Mouse (Mus musculus): ENCODE measurements around the gene Fam89a. TPM values are rescaled to one million over a fixed set of nuclear protein-coding genes. Genes with fewer than 3 reads are reported as not detected.

Gene Fam89a
- polyA plus RNA-seq, 1 experiment from 2014 or later: 6.4 TPM

DNA sequence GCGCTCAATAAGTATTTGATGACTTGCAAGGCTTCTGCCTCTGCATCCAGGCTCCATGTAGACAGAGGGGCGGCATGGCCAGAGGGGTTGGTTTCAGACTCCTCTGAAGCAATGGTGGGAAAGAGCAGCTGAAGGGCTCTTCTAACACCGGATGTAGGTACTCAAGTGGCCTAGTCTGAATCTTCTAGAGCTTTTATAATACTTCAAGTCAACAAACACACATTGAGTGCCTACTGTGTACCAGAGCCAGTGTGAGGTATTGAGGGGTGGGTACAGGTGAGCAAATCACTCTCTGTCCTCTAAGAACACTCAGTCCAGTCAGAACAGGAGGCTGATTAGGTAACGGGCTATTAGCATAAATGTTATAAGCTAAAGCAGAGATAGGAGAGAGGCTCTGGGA, 59.9 kb downstream of the Fam89a start:
- no peak overlapping the region for H3K4me3 ChIP-seq (ENCODE audit: low read depth, low read length)
- H3K9ac ChIP-seq (replicated peaks; ENCODE audit: low read depth, low read length): no peak overlapping the region
- no peak overlapping the region for H3K27ac ChIP-seq (ENCODE audit: low read length)
- peaks cover 9% of the 10 kb centered on the region for H3K36me3 ChIP-seq (ENCODE audit: control insufficient read depth, insufficient read depth, low read length)
- no peak overlapping the region for H3K4me2 ChIP-seq (replicated peaks; ENCODE audit: low read depth, low read length)
- no peaks in the 10 kb centered on the region for H3K4me1 ChIP-seq (ENCODE audit: control insufficient read depth, insufficient read depth, low read length)
- WGBS: 94% methylated on average over 4 of the region's 4 CpGs
- no peaks in the 10 kb centered on the region for H3K27me3 ChIP-seq (ENCODE audit: control insufficient read depth, insufficient read depth, low read length)
- no peaks in the 10 kb centered on the region for H3K9me3 ChIP-seq (ENCODE audit: control insufficient read depth, low read depth, low read length)
- no peak for ATAC-seq (ENCODE audit: insufficient number of reproducible peaks, insufficient read depth, low FRiP score, low read depth)

Other genes with a start within 250 kb of the Fam89a start
- gene Cog2, start 231.1 kb downstream of the Fam89a start, polyA plus RNA-seq (2014; fragmentation: Nextera tagmentation; extraction: Ambion mirVana): 36.9 and 39.1 TPM in 2 replicates
- gene Agt, start 182.1 kb downstream of the Fam89a start, polyA plus RNA-seq (2014; fragmentation: Nextera tagmentation; extraction: Ambion mirVana): 1.8 and 2.4 TPM in 2 replicates
- gene Capn9, start 175.7 kb downstream of the Fam89a start, polyA plus RNA-seq (2014; fragmentation: Nextera tagmentation; extraction: Ambion mirVana): 0.13 TPM in 1 of 2 replicates, not detected in the other
- gene 2310022B05Rik, start 88.5 kb downstream of the Fam89a start, polyA plus RNA-seq (2014; fragmentation: Nextera tagmentation; extraction: Ambion mirVana): 40.3 and 41.6 TPM in 2 replicates
- 45.5 and 46.9 TPM in 2 replicates for gene Ttc13, start 29.8 kb downstream of the Fam89a start, polyA plus RNA-seq (2014; fragmentation: Nextera tagmentation; extraction: Ambion mirVana)
- gene Arv1, start 29.7 kb downstream of the Fam89a start, polyA plus RNA-seq (2014; fragmentation: Nextera tagmentation; extraction: Ambion mirVana): 25.0 and 27.9 TPM in 2 replicates
- 0.95 and 1.1 TPM in 2 replicates for gene Trim67, start 41.3 kb upstream of the Fam89a start, polyA plus RNA-seq (2014; fragmentation: Nextera tagmentation; extraction: Ambion mirVana)
- gene Gnpat, start 111.2 kb upstream of the Fam89a start, polyA plus RNA-seq (2014; fragmentation: Nextera tagmentation; extraction: Ambion mirVana): 92.8 and 98.0 TPM in 2 replicates
- gene 2810004N23Rik, start 111.3 kb upstream of the Fam89a start, polyA plus RNA-seq (2014; fragmentation: Nextera tagmentation; extraction: Ambion mirVana): 43.7 and 44.0 TPM in 2 replicates
- gene Exoc8, start 145.9 kb upstream of the Fam89a start, polyA plus RNA-seq (2014; fragmentation: Nextera tagmentation; extraction: Ambion mirVana): 7.8 and 8.9 TPM in 2 replicates
- gene Sprtn, start 146.1 kb upstream of the Fam89a start, polyA plus RNA-seq (2014; fragmentation: Nextera tagmentation; extraction: Ambion mirVana): 6.9 and 9.1 TPM in 2 replicates
- gene Egln1, start 197.5 kb upstream of the Fam89a start, polyA plus RNA-seq (2014; fragmentation: Nextera tagmentation; extraction: Ambion mirVana): 20.1 and 21.8 TPM in 2 replicates

All from stomach, embryonic 14.5 days (tissue).